Mouse (Mus musculus): ENCODE measurements around the gene Flt3. TPM values are rescaled to one million over a fixed set of nuclear protein-coding genes. Genes with fewer than 3 reads are reported as not detected.

Gene Flt3
- total and polyA plus RNA-seq, 3 experiments, result 0.01 TPM; not detected in 2

DNA sequence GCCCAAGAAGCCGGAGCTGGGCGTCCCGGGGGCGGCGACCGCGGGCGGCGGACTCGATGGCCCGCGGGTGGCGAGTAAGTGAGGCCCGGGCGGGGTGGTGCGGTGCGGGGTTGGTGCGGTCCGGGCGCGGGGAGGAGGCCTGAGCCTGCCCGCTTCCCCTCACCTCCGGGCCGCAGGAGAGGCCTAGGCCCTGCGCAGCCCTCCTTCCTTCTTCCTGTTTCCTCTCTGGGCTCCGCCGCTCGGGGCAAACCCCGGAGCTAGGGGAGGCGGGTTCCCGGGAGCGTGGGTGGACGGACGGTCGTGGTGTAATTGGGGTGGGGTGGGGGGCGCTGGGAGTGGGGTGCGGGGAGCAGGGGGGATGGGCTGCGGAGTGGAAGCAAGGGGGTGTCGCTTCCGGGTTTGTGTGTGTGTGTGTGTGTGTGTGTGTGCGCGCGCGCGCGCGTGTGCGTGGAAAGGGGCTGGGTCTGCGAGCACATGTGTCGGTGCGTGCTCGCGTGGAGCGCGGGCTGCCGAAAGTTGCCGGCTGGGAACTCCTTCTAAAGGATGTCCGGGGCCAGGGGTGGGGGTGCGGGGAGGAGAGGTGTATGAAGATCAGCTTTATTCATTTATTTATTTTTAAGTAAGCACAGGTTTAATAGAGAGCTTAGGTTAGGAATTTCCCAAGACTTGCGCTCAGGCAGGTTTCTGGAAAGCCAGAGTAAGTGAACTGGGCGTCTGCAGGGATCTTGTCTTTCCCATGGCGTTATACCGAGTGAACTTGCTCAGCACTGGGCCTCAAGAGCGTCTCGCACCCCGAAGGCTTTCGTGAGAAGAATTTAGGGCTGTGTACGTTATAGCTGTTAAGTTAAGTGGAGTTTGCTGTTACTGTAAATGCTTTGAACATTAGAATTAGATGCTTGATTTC lies 30.9 kb upstream of the Flt3 start:
- H3K36me3 ChIP-seq (ENCODE audit: control insufficient read depth in 1 of 2, insufficient read depth in 2 of 2, low read length in 2 of 2), result peaks cover 9 to 31% of the 10 kb centered on the region in 2 experiments
- DNase-seq (ENCODE audit: low read depth, low spot score), result peak; percentile 82
- peak overlapping the region; percentile 99 for H3K9ac ChIP-seq (ENCODE audit: control insufficient read depth, low read depth, low read length, poor library complexity, severe bottlenecking)
- H3K27ac ChIP-seq (ENCODE audit: control insufficient read depth, low read depth, low read length), result peak overlapping the region; percentile 89
- H3K9me3 ChIP-seq (replicated peaks; ENCODE audit: insufficient read depth, low read length), result no peaks in the 10 kb centered on the region
- H3K4me3 ChIP-seq (ENCODE audit: control insufficient read depth in 1 of 2, insufficient read depth in 1 of 2, low read depth in 2 of 2, low read length in 2 of 2), result peak overlapping the region; percentile 65 to 88
- H3K79me2 ChIP-seq (ENCODE audit: control insufficient read depth, insufficient read depth, low read length, poor library complexity), result peaks cover 65% of the 10 kb centered on the region
- H3K27me3 ChIP-seq (ENCODE audit: control insufficient read depth in 1 of 2, insufficient read depth in 2 of 2, low read length in 2 of 2), result no peaks in the 10 kb centered on the region
- H3K4me1 ChIP-seq (ENCODE audit: control insufficient read depth in 1 of 2, insufficient read depth in 2 of 2, low read length in 2 of 2), result peaks cover 21 to 24% of the 10 kb centered on the region in 2 experiments
- peak; percentile 49 to 55; a peak in 2 of 4 replicates for TF ChIP-seq POLR2A (IDR thresholded peaks at IDR 0.05; ENCODE audit: control insufficient read depth in 1 of 2, insufficient read depth in 1 of 2, low read depth in 1 of 2, low read length in 2 of 2, poor library complexity in 1 of 2)
- TF ChIP-seq NELFE (IDR thresholded peaks at IDR 0.05; ENCODE audit: low read depth, low read length), result peak; percentile 35
- no peak for TF ChIP-seq KAT2A (conservative IDR thresholded peaks at IDR 0.05; ENCODE audit: low read depth, low read length)
- TF ChIP-seq CHD1 (IDR thresholded peaks at IDR 0.05; ENCODE audit: low read depth, low read length), result peak; percentile 87; the same call in 1 of the 2 replicates
- TF ChIP-seq MAZ (IDR thresholded peaks at IDR 0.05; ENCODE audit: low read depth, low read length), result peak; percentile 73; the same call in 1 of the 2 replicates
- TF ChIP-seq ZKSCAN1 (IDR thresholded peaks at IDR 0.05; ENCODE audit: low read depth, low read length), result no peak
- peak; percentile 74 for TF ChIP-seq HCFC1 (IDR thresholded peaks at IDR 0.05; ENCODE audit: low read depth, low read length)
- no peak for TF ChIP-seq ZMIZ1 (IDR thresholded peaks at IDR 0.05; ENCODE audit: low read depth, low read length)
- peak; percentile 93 for TF ChIP-seq UBTF (IDR thresholded peaks at IDR 0.05; ENCODE audit: borderline replicate concordance, insufficient read depth, low read depth, low read length)
- TF ChIP-seq GATA1 (IDR thresholded peaks at IDR 0.05; ENCODE audit: low read depth, low read length), result no peak
- TF ChIP-seq POLR2AphosphoS2 (IDR thresholded peaks at IDR 0.05; ENCODE audit: low read length), result no peak; the same call in 1 of the 2 replicates
- TF ChIP-seq MAFK (IDR thresholded peaks at IDR 0.05; ENCODE audit: borderline replicate concordance, low read depth, low read length), result no peak
- TF ChIP-seq RCOR1 (IDR thresholded peaks at IDR 0.05; ENCODE audit: low read depth, low read length), result no peak
- no peak for TF ChIP-seq TAL1 (IDR thresholded peaks at IDR 0.05; ENCODE audit: low read length)
- no peak for TF ChIP-seq MEF2A (IDR thresholded peaks at IDR 0.05; ENCODE audit: extremely low read depth, insufficient replicate concordance, low read depth, low read length, poor library complexity, severe bottlenecking)
- 0 out of 6 replicates have a peak, but pooled peaks of 1 of the 3 experiments have one; percentile 0 for TF ChIP-seq CTCF (IDR thresholded peaks at IDR 0.05 in 2 of 3, conservative IDR thresholded peaks at IDR 0.05 in 1 of 3; ENCODE audit: control insufficient read depth in 1 of 3, insufficient read depth in 1 of 3, low read depth in 2 of 3, low read length in 3 of 3, poor library complexity in 1 of 3, severe bottlenecking in 1 of 3)
- no peak for TF ChIP-seq MYB (IDR thresholded peaks at IDR 0.05; ENCODE audit: low read depth, low read length)
- no peak for TF ChIP-seq RAD21 (IDR thresholded peaks at IDR 0.05; ENCODE audit: low read depth, low read length)
- no peak for TF ChIP-seq JUND (IDR thresholded peaks at IDR 0.05; ENCODE audit: low read depth, low read length)
- no peak; the same call in 1 of the 2 replicates for TF ChIP-seq TBP (IDR thresholded peaks at IDR 0.05; ENCODE audit: low read depth, low read length)
- TF ChIP-seq EP300 (IDR thresholded peaks at IDR 0.05; ENCODE audit: low read depth in 1 of 2, low read length in 2 of 2), result peak; percentile 26 to 30; a peak in 2 of 4 replicates
- peak; percentile 86 for TF ChIP-seq ELF1 (IDR thresholded peaks at IDR 0.05; ENCODE audit: low read depth, low read length)
- TF ChIP-seq POLR2AphosphoS5 (IDR thresholded peaks at IDR 0.05; ENCODE audit: borderline replicate concordance, low read depth, low read length), result no peak
- peak; percentile 56 for TF ChIP-seq SIN3A (IDR thresholded peaks at IDR 0.05; ENCODE audit: low read length)
- TF ChIP-seq MYC (IDR thresholded peaks at IDR 0.05; ENCODE audit: low read depth, low read length), result peak; percentile 50; the same call in 1 of the 2 replicates
- TF ChIP-seq MAX (IDR thresholded peaks at IDR 0.05; ENCODE audit: low read length), result peak; percentile 81
- no peak for TF ChIP-seq USF2 (IDR thresholded peaks at IDR 0.05; ENCODE audit: borderline replicate concordance in 1 of 2, insufficient read depth in 1 of 2, low read depth in 1 of 2, low read length in 2 of 2)
- TF ChIP-seq NRF1 (IDR thresholded peaks at IDR 0.05; ENCODE audit: insufficient read depth, low read depth, low read length, poor library complexity, severe bottlenecking), result peak; percentile 52; the same call in 1 of the 2 replicates
- no peak for TF ChIP-seq CHD2 (IDR thresholded peaks at IDR 0.05; ENCODE audit: low read length)
- TF ChIP-seq E2F4 (IDR thresholded peaks at IDR 0.05; ENCODE audit: borderline replicate concordance, low read depth, low read length), result no peak
- peak; percentile 94 for TF ChIP-seq MXI1 (IDR thresholded peaks at IDR 0.05; ENCODE audit: low read depth, low read length)
- TF ChIP-seq BHLHE40 (IDR thresholded peaks at IDR 0.05; ENCODE audit: borderline replicate concordance, low read depth, low read length), result no peak
- TF ChIP-seq ETS1 (IDR thresholded peaks at IDR 0.05; ENCODE audit: low read depth, low read length), result peak; percentile 10; the same call in 1 of the 2 replicates
- peak; percentile 3; the same call in 1 of the 2 replicates for TF ChIP-seq TCF12 (IDR thresholded peaks at IDR 0.05; ENCODE audit: low read depth, low read length)

All from MEL (cell line).